Mouse (Mus musculus): ENCODE results near the gene Efcab9. TPM values are rescaled to one million over a fixed set of nuclear protein-coding genes. Genes with fewer than 3 reads are reported as not detected.

Gene Efcab9
- polyA plus RNA-seq, 1 experiment from 2014 or later, result not detected

GRCm38 (mm10) chr11:32551579-32552297, 19.9 kb upstream of the Efcab9 start:
- Histone ChIP-seq H3K79me2 (ENCODE audit: inconsistent target) (peaks cover 84% of the 10 kb centered on the region), H3K36me3 (ENCODE audit: inconsistent target) (no peaks in the 10 kb centered on the region; the same call in 1 of the 2 replicates), H3K27ac (no peak overlapping the region), H3K4me3 (ENCODE audit: inconsistent target) (no peak overlapping the region)
- 89% methylated on average over 10 of the region's 12 CpGs for WGBS (ENCODE audit: missing documents)

DNA sequence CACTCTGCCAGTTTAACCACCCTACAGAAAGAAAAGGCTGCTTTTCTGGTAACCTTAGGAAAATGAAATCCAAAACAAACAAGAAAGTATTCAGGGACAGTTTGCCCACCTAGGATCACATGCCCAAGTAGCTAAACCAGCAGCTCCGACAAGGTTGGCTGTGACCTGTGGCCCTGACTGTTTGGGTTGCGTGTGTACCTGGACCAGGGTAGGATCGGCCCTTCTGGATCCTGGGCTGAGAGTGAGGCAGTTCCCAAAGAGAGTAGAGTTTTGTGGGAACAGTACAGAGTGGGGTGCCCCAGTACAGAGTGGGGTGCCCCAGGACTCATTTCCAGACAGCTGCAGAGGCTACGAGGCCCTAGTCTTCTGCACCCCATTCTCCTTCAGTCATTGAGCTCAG, 19.2 kb upstream of the Efcab9 start:
- Histone ChIP-seq H3K27ac (no peak overlapping the region), H3K36me3 (ENCODE audit: inconsistent target) (no peaks in the 10 kb centered on the region; the same call in 1 of the 2 replicates), H3K4me3 (ENCODE audit: inconsistent target) (no peak overlapping the region), H3K79me2 (ENCODE audit: inconsistent target) (peaks cover 91% of the 10 kb centered on the region)
- WGBS (ENCODE audit: missing documents), result 94% methylated on average over 4 of the region's 4 CpGs

GRCm38 (mm10) chr11:32550102-32550501, 18.2 kb upstream of the Efcab9 start:
- peaks cover 96% of the 10 kb centered on the region for H3K79me2 ChIP-seq (ENCODE audit: inconsistent target)
- no peak overlapping the region for H3K4me3 ChIP-seq (ENCODE audit: inconsistent target)
- no peak overlapping the region for H3K27ac ChIP-seq
- no peaks in the 10 kb centered on the region; the same call in 1 of the 2 replicates for H3K36me3 ChIP-seq (ENCODE audit: inconsistent target)
- WGBS (ENCODE audit: missing documents), result 76% methylated on average over 3 of the region's 4 CpGs

DNA sequence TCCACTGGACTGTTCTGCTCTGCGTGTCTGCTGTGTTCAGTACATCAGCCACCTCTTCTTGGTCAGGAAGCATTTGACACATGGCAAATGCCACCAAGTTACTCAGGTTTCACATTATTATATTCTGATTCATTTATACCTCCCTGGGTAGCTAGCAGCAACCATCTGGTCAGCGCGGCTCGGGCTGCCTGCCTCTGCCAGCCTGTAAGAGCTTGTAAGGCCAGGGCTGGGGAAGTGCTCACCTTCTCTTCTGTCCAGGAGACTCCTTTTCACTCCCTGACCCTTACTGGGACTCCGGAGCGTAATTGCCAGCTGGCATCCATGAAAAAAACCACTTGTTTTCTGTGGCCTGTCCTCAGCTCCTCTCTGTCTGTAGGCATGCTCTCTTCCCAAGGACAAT, 17.4 kb upstream of the Efcab9 start:
- H3K79me2 ChIP-seq (ENCODE audit: inconsistent target), result peaks cover 96% of the 10 kb centered on the region

GRCm38 (mm10) chr11:32548240-32548639, 16.4 kb upstream of the Efcab9 start:
- Histone ChIP-seq H3K36me3 (ENCODE audit: inconsistent target) (no peaks in the 10 kb centered on the region; the same call in 1 of the 2 replicates), H3K27ac (no peak overlapping the region), H3K4me3 (ENCODE audit: inconsistent target) (no peak overlapping the region), H3K79me2 (ENCODE audit: inconsistent target) (peaks cover 96% of the 10 kb centered on the region)
- WGBS (ENCODE audit: missing documents), result 100% methylated on average over 4 of the region's 4 CpGs

More for the DNA sequence above, 17.4 kb upstream of the Efcab9 start:
- no peak overlapping the region for H3K27ac ChIP-seq
- H3K4me3 ChIP-seq (ENCODE audit: inconsistent target), result no peak overlapping the region
- 95% methylated on average over 6 of the region's 6 CpGs for WGBS (ENCODE audit: missing documents)
- H3K36me3 ChIP-seq (ENCODE audit: inconsistent target), result no peaks in the 10 kb centered on the region; the same call in 1 of the 2 replicates

DNA sequence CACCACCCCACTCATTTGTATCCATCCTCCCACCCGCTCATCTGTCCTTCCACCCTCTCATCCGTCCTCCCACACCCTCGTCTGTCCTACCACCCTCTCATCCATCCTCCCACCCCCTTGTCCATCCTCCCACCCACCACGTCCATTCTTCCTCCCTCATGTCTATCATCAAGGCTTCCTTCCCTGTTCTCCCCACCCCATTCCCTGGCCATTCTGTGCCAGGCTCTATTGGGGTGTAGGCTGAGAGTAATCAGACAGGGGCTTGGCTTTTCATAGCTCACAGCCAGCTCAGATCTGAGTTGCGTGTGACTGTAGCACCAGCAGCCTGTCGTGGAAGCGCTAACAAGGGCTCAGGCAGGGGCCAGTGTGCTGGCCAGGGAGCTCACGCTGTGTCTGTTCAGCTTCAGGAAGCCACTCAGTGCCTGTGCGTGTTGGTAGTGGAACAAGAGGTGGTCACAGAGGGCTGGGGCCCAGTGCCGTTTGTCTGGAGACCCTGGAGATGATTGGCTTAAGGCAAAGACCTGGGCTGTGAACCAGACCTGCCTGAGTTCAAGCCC, 15.6 kb upstream of the Efcab9 start:
- Histone ChIP-seq H3K36me3 (ENCODE audit: inconsistent target) (no peaks in the 10 kb centered on the region; the same call in 1 of the 2 replicates), H3K4me3 (ENCODE audit: inconsistent target) (no peak overlapping the region), H3K79me2 (ENCODE audit: inconsistent target) (peaks cover 89% of the 10 kb centered on the region), H3K27ac (no peak overlapping the region)
- WGBS (ENCODE audit: missing documents), result 95% methylated on average over 7 of the region's 10 CpGs

DNA sequence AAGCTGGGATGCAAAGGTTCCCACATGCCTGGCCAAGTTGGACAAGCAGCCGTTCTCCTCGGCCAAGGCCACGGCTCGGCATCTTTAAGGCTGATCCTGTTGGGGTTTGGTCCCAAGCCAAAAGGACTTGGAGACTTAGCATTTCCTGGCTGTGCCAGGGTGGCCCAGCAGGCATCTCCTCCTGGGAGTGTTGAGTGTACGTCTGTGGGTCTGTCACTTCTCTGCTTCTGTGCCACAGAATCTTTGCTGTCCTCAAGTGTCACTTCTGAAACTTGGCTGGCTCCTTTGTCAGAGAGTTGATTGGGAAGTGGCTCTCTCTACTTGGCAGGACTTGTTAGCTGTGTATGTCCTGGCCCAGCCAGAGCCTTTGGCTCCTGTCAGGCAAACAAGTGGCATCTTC, 14.6 kb upstream of the Efcab9 start:
- peaks cover 87% of the 10 kb centered on the region for H3K79me2 ChIP-seq (ENCODE audit: inconsistent target)
- no peaks in the 10 kb centered on the region; the same call in 1 of the 2 replicates for H3K36me3 ChIP-seq (ENCODE audit: inconsistent target)
- WGBS (ENCODE audit: missing documents), result 75% methylated on average over 5 of the region's 5 CpGs
- H3K4me3 ChIP-seq (ENCODE audit: inconsistent target), result no peak overlapping the region
- no peak overlapping the region for H3K27ac ChIP-seq

DNA sequence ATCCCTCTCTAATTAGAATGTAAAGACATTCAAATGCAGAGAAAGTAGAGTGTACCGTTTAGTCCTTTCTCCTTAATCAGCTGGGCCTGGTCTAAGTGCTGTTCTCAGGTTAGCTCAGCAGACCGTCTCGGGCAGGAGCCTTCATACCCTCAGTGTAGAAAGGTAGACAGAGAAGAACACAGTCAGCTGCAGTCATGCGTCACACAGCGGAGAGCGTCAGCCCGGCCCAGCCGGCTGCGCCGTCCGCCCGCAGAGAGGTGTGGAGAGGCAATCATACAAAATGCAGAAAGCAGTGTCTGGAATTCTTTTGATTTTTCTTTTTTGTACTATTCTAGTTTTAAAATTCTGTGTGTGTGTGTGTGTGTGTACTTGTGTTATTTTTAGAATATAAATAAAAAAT, 13.7 kb upstream of the Efcab9 start:
- no peak overlapping the region for H3K4me3 ChIP-seq (ENCODE audit: inconsistent target)
- H3K27ac ChIP-seq, result no peak overlapping the region
- H3K79me2 ChIP-seq (ENCODE audit: inconsistent target), result peaks cover 87% of the 10 kb centered on the region
- H3K36me3 ChIP-seq (ENCODE audit: inconsistent target), result no peaks in the 10 kb centered on the region; the same call in 1 of the 2 replicates
- WGBS (ENCODE audit: missing documents), result 97% methylated on average over 12 of the region's 12 CpGs

GRCm38 (mm10) chr11:32544497-32544896, 12.6 kb upstream of the Efcab9 start:
- Histone ChIP-seq H3K36me3 (ENCODE audit: inconsistent target) (no peaks in the 10 kb centered on the region; the same call in 1 of the 2 replicates), H3K4me3 (ENCODE audit: inconsistent target) (no peak overlapping the region), H3K27ac (no peak overlapping the region), H3K79me2 (ENCODE audit: inconsistent target) (peaks cover 87% of the 10 kb centered on the region)
- WGBS (ENCODE audit: missing documents), result 98% methylated on average over 5 of the region's 5 CpGs

DNA sequence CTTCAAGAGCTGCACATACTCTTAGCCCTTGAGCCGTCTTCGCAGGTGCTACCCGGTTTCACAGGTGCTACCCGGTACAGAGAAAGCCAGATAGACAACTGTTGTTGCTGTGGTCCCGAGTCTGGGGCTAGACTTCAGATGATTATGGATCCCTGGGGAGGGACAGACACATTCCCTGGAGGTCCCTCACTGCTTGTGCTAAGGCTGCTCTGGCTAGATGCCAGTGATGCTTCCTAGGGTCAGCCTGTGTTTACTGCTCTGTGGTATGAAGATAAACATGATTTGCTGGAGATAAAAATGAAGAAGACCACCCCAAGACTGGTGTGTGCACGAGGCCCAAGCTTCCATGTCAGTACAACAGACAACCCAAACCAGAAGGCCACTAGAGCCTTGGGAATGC, 12.2 kb upstream of the Efcab9 start:
- H3K79me2 ChIP-seq (ENCODE audit: inconsistent target), result peaks cover 87% of the 10 kb centered on the region
- H3K27ac ChIP-seq, result peak overlapping the region; percentile 94
- no peak overlapping the region for H3K4me3 ChIP-seq (ENCODE audit: inconsistent target)
- 93% methylated on average over 6 of the region's 6 CpGs for WGBS (ENCODE audit: missing documents)
- H3K36me3 ChIP-seq (ENCODE audit: inconsistent target), result no peaks in the 10 kb centered on the region; the same call in 1 of the 2 replicates

- H3K4me3 ChIP-seq (ENCODE audit: inconsistent target), result no peak overlapping the region
- H3K36me3 ChIP-seq (ENCODE audit: inconsistent target), result no peaks in the 10 kb centered on the region; the same call in 1 of the 2 replicates
- H3K27ac ChIP-seq, result peak overlapping the region; percentile 94
- 4% methylated on average over 3 of the region's 3 CpGs for WGBS (ENCODE audit: missing documents)
- H3K79me2 ChIP-seq (ENCODE audit: inconsistent target), result peaks cover 91% of the 10 kb centered on the region
Measured at GRCm38 (mm10) chr11:32542687-32543411, 11.0 kb upstream of the Efcab9 start.

DNA sequence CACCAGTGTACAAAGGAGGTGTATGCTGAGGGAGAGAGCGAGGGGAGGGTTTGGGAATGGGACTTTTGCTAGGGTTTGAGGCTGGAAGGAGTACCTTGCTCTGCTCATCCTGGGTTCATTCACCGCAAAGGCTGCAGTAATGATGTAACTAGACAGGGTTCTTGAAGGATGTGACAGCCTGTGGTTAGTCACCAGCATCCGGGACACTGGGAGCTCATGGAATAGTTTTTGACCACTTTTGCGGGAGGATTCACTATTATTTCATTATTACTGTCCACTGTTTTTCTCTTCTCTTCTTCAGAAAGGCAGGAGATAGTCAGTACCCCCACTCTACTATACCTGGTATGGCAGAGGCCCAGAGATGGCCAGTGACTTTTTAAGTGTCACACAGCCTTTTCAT, 10.3 kb upstream of the Efcab9 start:
- Histone ChIP-seq H3K4me3 (ENCODE audit: inconsistent target) (no peak overlapping the region), H3K27ac (peak overlapping the region; percentile 94), H3K79me2 (ENCODE audit: inconsistent target) (peaks cover 91% of the 10 kb centered on the region), H3K36me3 (ENCODE audit: inconsistent target) (no peaks in the 10 kb centered on the region; the same call in 1 of the 2 replicates)
- 44% methylated on average over 4 of the region's 4 CpGs for WGBS (ENCODE audit: missing documents)

DNA sequence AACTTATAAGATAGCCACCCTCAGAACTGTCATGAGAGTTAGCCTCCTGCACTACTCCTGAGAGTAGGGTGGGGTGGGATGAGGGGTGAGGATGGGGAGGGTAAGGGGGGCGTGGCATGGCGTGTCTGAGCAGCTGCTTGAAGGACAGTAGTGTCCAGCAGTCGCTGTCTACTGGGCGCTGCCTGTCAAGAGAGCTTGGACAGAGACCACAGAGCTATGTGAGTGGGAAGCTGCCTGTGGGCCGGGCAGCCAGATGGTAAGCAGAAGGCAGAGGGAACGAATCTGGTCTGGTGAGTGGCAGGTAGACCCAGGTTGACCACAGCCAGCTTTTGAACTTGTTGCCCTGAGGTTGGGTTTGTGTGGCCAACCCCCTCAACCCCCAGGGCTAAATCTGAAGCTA, 8.6 kb upstream of the Efcab9 start:
- Histone ChIP-seq H3K36me3 (ENCODE audit: inconsistent target) (no peaks in the 10 kb centered on the region; the same call in 1 of the 2 replicates), H3K79me2 (ENCODE audit: inconsistent target) (peaks cover 91% of the 10 kb centered on the region), H3K4me3 (ENCODE audit: inconsistent target) (no peak overlapping the region), H3K27ac (no peak overlapping the region)
- WGBS (ENCODE audit: missing documents), result 81% methylated on average over 6 of the region's 6 CpGs

DNA sequence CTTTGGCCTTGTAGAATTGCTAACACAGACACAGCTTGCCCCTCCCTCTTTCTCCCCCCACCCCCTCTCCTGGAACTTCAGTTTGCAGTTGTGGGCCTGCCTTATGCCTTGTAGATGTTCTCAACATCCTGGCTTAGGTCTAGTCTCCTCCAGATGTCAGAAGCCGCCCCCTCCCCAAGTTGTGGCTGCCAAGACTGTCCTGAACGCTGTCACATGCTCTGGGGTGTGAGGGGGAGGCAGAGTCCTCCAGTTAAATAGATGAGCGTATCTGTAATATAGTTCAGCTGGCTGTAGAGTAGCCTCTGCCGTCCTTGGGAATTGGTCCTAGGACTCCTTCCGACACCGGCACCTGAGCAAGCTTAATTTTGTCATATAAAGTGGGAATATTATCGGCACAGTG, 7.8 kb upstream of the Efcab9 start:
- Histone ChIP-seq H3K27ac (no peak overlapping the region), H3K79me2 (ENCODE audit: inconsistent target) (peaks cover 91% of the 10 kb centered on the region), H3K4me3 (ENCODE audit: inconsistent target) (no peak overlapping the region), H3K36me3 (ENCODE audit: inconsistent target) (no peaks in the 10 kb centered on the region; the same call in 1 of the 2 replicates)
- WGBS (ENCODE audit: missing documents), result 96% methylated on average over 4 of the region's 7 CpGs

GRCm38 (mm10) chr11:32538846-32539245, 7.0 kb upstream of the Efcab9 start:
- H3K79me2 ChIP-seq (ENCODE audit: inconsistent target), result peaks cover 91% of the 10 kb centered on the region
- WGBS (ENCODE audit: missing documents), result 77% methylated on average over 4 of the region's 4 CpGs
- H3K36me3 ChIP-seq (ENCODE audit: inconsistent target), result no peaks in the 10 kb centered on the region
- no peak overlapping the region for H3K27ac ChIP-seq
- no peak overlapping the region for H3K4me3 ChIP-seq (ENCODE audit: inconsistent target)

Measured in macrophage (primary cell).